In genomic region chr6:120470666-120471065, GRCm38 (mm10) we compare ENCODE assay signal across 15 mouse cellular contexts. TPM values are rescaled to one million over a fixed set of nuclear protein-coding genes. Genes with fewer than 3 reads are reported as not detected.
DNase-seq lines count a peak whose midpoint lies in the region; ATAC-seq and TF ChIP-seq lines count a peak whose summit lies in the region.
"Had no signal": no experiment of that assay in that cellular context is flagged by ENCODE, and none has a peak within 500 bp of the region (broad histone marks: within the 10 kb centered on the region; RNA-seq: fewer than 3 reads in every experiment).

No protein-coding gene starts in this region.

- DNase-seq in adrenal gland, adult (ENCODE audit: inconsistent age in 2 of 2, low spot score in 1 of 2), result peak; percentile 56 to 81
- no peak for DNase-seq in adrenal gland, postnatal 10 days
- peak; percentile 59 for DNase-seq in lung, postnatal 36 days
- DNase-seq in lung, adult 18-20 months, result no peak
- peak; percentile 61 for DNase-seq in induced T-regulatory cell, adult 2 months (ENCODE audit: low read depth)
- DNase-seq in stomach, postnatal 0 days (ENCODE audit: low spot score), result no peak
- DNase-seq in kidney, postnatal 14 days, result no peak
- DNase-seq: cerebellum, adult 9-11 months; gastrocnemius, postnatal 25 days; layer of hippocampus, adult 9-11 months; lung, adult 2 months had no signal

- no peak overlapping the region for H3K27ac ChIP-seq in stomach, postnatal 0 days (replicated peaks)
- no peak overlapping the region for H3K27ac ChIP-seq in midbrain, embryonic 16.5 days (ENCODE audit: low read length)

- no peaks in the 10 kb centered on the region for H3K36me3 ChIP-seq in stomach, postnatal 0 days (ENCODE audit: control insufficient read depth, insufficient read depth, low read length)
- H3K36me3 ChIP-seq in midbrain, embryonic 16.5 days (ENCODE audit: control insufficient read depth, insufficient read depth, low read length), result no peaks in the 10 kb centered on the region
- H3K36me3 ChIP-seq: neural tube, embryonic 12.5 days had no signal

- 0 out of 2 replicates have a peak, but pooled peaks have one; percentile 13 for ATAC-seq in stomach, postnatal 0 days (ENCODE audit: low FRiP score, low TSS enrichment)
- no peak for ATAC-seq in midbrain, embryonic 16.5 days
- ATAC-seq: intestine, postnatal 0 days had no signal

- no peaks in the 10 kb centered on the region for H3K27me3 ChIP-seq in stomach, postnatal 0 days (ENCODE audit: control insufficient read depth, insufficient read depth, low read length)
- H3K27me3 ChIP-seq in midbrain, embryonic 16.5 days (ENCODE audit: control insufficient read depth, insufficient read depth, low read depth, low read length), result no peaks in the 10 kb centered on the region

- no peak overlapping the region for H3K4me2 ChIP-seq in stomach, postnatal 0 days (replicated peaks; ENCODE audit: low read depth)
- no peak overlapping the region for H3K4me2 ChIP-seq in midbrain, embryonic 16.5 days (ENCODE audit: low read length)
- H3K4me2 ChIP-seq: neural tube, embryonic 12.5 days had no signal

- H3K4me1 ChIP-seq in stomach, postnatal 0 days (replicated peaks; ENCODE audit: control insufficient read depth, insufficient read depth), result no peaks in the 10 kb centered on the region
- peaks cover 6% of the 10 kb centered on the region; the same call in 1 of the 2 replicates for H3K4me1 ChIP-seq in midbrain, embryonic 16.5 days (ENCODE audit: control insufficient read depth, insufficient read depth, low read length)

- no peak overlapping the region for H3K9ac ChIP-seq in stomach, postnatal 0 days (ENCODE audit: low read length)
- H3K9ac ChIP-seq in midbrain, embryonic 16.5 days (ENCODE audit: low read depth, low read length), result no peak overlapping the region
- H3K9ac ChIP-seq: neural tube, embryonic 12.5 days had no signal

- 62% methylated on average over 1 of the region's 1 CpGs for WGBS in stomach, postnatal 0 days
- whole genome bisulfite sequencing in midbrain, embryonic 16.5 days, result 96% methylated on average over 1 of the region's 1 CpGs

- H3K9me3 ChIP-seq in stomach, postnatal 0 days (ENCODE audit: control insufficient read depth, low read length), result no peaks in the 10 kb centered on the region
- no peaks in the 10 kb centered on the region for H3K9me3 ChIP-seq in midbrain, embryonic 16.5 days (replicated peaks; ENCODE audit: control insufficient read depth, low read length, poor library complexity, severe bottlenecking)
- H3K9me3 ChIP-seq: neural tube, embryonic 12.5 days had no signal

- TF ChIP-seq CTCF in stomach, postnatal 0 days (IDR thresholded peaks at IDR 0.05; ENCODE audit: low read depth), result no peak

- no peak overlapping the region for H3K4me3 ChIP-seq in stomach, postnatal 0 days (ENCODE audit: low read depth, low read length)
- no peak overlapping the region for H3K4me3 ChIP-seq in midbrain, embryonic 16.5 days (ENCODE audit: low read depth, low read length)
- H3K4me3 ChIP-seq: erythroblast, embryonic 14.5 days; neural tube, embryonic 12.5 days had no signal

- no peak for TF ChIP-seq EP300 in stomach, postnatal 0 days (optimal IDR thresholded peaks at IDR 0.05)

RNA-seq across cellular contexts. Expression of gene Il17ra, which starts 7.6 kb away (rescaled TPM):
- 10 to 100 TPM in 1 of 2 experiments, 1 to 10 TPM in 1; 9.6 to 11.3 TPM for total RNA-seq in adrenal gland, postnatal 10 days (2021)
- 3.5 and 4.2 TPM in 2 replicates for polyA plus RNA-seq in stomach, postnatal 0 days (2015; fragmentation: Nextera tagmentation; extraction: Ambion mirVana)
- 2.3 and 3.5 TPM in 2 replicates for polyA plus RNA-seq in midbrain, embryonic 16.5 days (2015; fragmentation: Nextera tagmentation; extraction: Ambion mirVana)

RNA-seq across cellular contexts. Expression of gene Tmem121b, which starts 22.9 kb away (rescaled TPM):
- under 1 TPM; 0.12 to 0.15 TPM for total RNA-seq in adrenal gland, postnatal 10 days (2021)
- 0.02 TPM in 2 replicates for polyA plus RNA-seq in stomach, postnatal 0 days (2015; fragmentation: Nextera tagmentation; extraction: Ambion mirVana)
- polyA plus RNA-seq in midbrain, embryonic 16.5 days (2015; fragmentation: Nextera tagmentation; extraction: Ambion mirVana), result 2.6 and 2.9 TPM in 2 replicates
- total RNA-seq: gastrocnemius, postnatal 25 days had no signal
- polyA plus RNA-seq: erythroblast, embryonic 14.5 days had no signal

Comparison
In these comparisons a context has a peak if more than half of its experiments do, and no peak if none do; other contexts are left out.
1. DNase-seq: peak in adrenal gland, adult (2 of 2), lung, postnatal 36 days (single experiment) and induced T-regulatory cell, adult 2 months (single experiment); none in adrenal gland, postnatal 10 days (single experiment), lung, adult 18-20 months (0 of 2), stomach, postnatal 0 days (single experiment) and kidney, postnatal 14 days (single experiment).